Mouse (Mus musculus) intestine, embryonic 14.5 days (tissue): ENCODE data around the gene Tk2. TPM values are rescaled to one million over a fixed set of nuclear protein-coding genes. Genes with fewer than 3 reads are reported as not detected.
"Not testable (repeated sequence)": the region's sequence is repeated elsewhere in the genome, so short reads cannot be mapped to it uniquely, and the experiment has no call there.

Source experiments
- ATAC-seq: fragments of 200-750 bp; cut with Nextera tagmentation; replicated peaks from 2 replicates; pipeline ENCODE4 v1.8.0; 2017; ENCODE audit warnings: low read depth, moderate number of reproducible peaks, moderate TSS enrichment, moderate library complexity; ENCODE audit not compliant: low FRiP score, low TSS enrichment
- DNase-seq: peaks from one replicate; pipeline ENCODE4 v3.0.0-alpha.2; 2018; ENCODE audit warnings: low spot score
- H3K27ac ChIP-seq: fragments of 300-500 bp; sonication (generic); 2 replicates; pipeline ENCODE4 v1.5.1; 2014; ENCODE audit warnings: low read depth, mild to moderate bottlenecking, control low read depth
- H3K27me3 ChIP-seq: fragments of 300-500 bp; sonication (generic); replicated peaks from 2 replicates; pipeline ENCODE4 v1.6.1; 2014; ENCODE audit warnings: low read length, control low read depth; ENCODE audit not compliant: control insufficient read depth, insufficient read depth
- H3K36me3 ChIP-seq: fragments of 300-500 bp; sonication (generic); 2 replicates; pipeline ENCODE4 v1.6.1; 2014; ENCODE audit warnings: low read length, control low read depth; ENCODE audit not compliant: control insufficient read depth, insufficient read depth
- H3K4me1 ChIP-seq: fragments of 300-500 bp; sonication (generic); replicated peaks from 2 replicates; pipeline ENCODE4 v1.6.1; 2014; ENCODE audit warnings: low read length, control low read depth, mixed read lengths; ENCODE audit not compliant: control insufficient read depth, insufficient read depth
- H3K4me2 ChIP-seq: fragments of 300-500 bp; sonication (generic); 2 replicates; pipeline ENCODE4 v1.6.1; 2014; ENCODE audit warnings: low read length
- H3K4me3 ChIP-seq: fragments of 300-500 bp; sonication (generic); 2 replicates; pipeline ENCODE4 v1.5.1; 2014; ENCODE audit warnings: low read depth, low read length, control low read depth, mixed read lengths
- H3K9ac ChIP-seq: fragments of 300-500 bp; sonication (generic); 2 replicates; pipeline ENCODE4 v1.6.1; 2014; ENCODE audit warnings: mild to moderate bottlenecking, low read length
- H3K9me3 ChIP-seq: fragments of 300-500 bp; sonication (generic); 2 replicates; pipeline ENCODE4 v1.6.1; 2016; ENCODE audit warnings: low read length, control low read depth; ENCODE audit not compliant: control insufficient read depth
- WGBS: fragments of 180-500 bp; shearing (Covaris S2); extraction: QIAGEN DNeasy Blood & Tissue Kit; methylation state at CpG from one replicate; pipeline ENCODE4 v1.1.7; 2014; 5-methylcytosine and 5-hydroxymethylcytosine counted together
- polyA plus RNA-seq: library from polyadenylated mRNA; unstranded; fragments of >200 nt; fragmentation: Nextera tagmentation; extraction: Ambion mirVana; gene quantifications from 2 replicates; pipeline ENCODE4 v1.2.1, GENCODE M21; 2014

The Tk2 gene
- polyA plus RNA-seq = 15.3 and 17.8 TPM in 2 replicates

- under 1% methylated on average over 23 of the region's 28 CpGs for WGBS
- Histone ChIP-seq H3K4me1 (peaks cover 21% of the 10 kb centered on the region), H3K27ac (no peak within 1 kb of the TSS)
Observed at GRCm38 (mm10) chr8:104248276-104248675, at the start of gene Tk2. Gene Tk2, minus strand, starts transcription at chr8:104248558.

DNA sequence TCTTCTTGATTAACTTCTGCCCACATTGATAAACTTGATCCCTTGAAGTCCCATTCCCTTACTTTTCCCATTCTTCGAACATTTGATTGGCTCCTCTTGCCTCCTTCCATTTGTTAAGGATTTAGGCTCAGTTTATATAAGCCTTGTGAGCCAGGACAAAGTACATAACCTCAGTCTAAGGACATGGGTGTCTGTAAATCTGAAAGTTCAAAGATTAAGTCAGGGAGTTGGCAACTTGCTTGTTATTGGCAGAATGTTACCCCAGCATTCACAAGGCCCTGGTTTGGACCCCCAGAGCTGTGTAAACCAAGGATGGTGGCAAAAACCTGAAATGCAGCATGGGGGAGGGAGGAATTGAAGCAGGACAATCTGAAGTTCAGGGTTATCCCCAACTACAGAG is 46.0 kb upstream of the Tk2 start:
- no peaks in the 10 kb centered on the region for H3K27me3 ChIP-seq
- no peak overlapping the region for H3K9ac ChIP-seq
- no peak overlapping the region for H3K27ac ChIP-seq
- WGBS = 94% methylated on average over 1 of the region's 1 CpGs
- no peak overlapping the region for H3K4me2 ChIP-seq
- H3K4me1 ChIP-seq = no peaks in the 10 kb centered on the region
- ATAC-seq (no peak), DNase-seq (no peak)
- no peak overlapping the region for H3K4me3 ChIP-seq
- no peaks in the 10 kb centered on the region for H3K36me3 ChIP-seq
- no peaks in the 10 kb centered on the region for H3K9me3 ChIP-seq

More at GRCm38 (mm10) chr8:104248276-104248675, at the start of gene Tk2:
- H3K4me2 ChIP-seq = peak within 1 kb of the TSS; percentile 82
- peak within 1 kb of the TSS; percentile 85 for H3K4me3 ChIP-seq
- H3K27me3 ChIP-seq = no peaks in the 10 kb centered on the region
- no peaks in the 10 kb centered on the region for H3K9me3 ChIP-seq
- DNase-seq = peak; percentile 85
- peak; percentile 80 for ATAC-seq
- peaks cover 11% of the 10 kb centered on the region; the same call in 1 of the 2 replicates for H3K36me3 ChIP-seq
- H3K9ac ChIP-seq = peak within 1 kb of the TSS; percentile 73

GRCm38 (mm10) chr8:104293081-104293480 is 44.7 kb upstream of the Tk2 start, which contains the start of gene Cmtm2a:
Gene Cmtm2a, minus strand, starts transcription at chr8:104293181.
- not testable (repeated sequence) for ATAC-seq

DNA sequence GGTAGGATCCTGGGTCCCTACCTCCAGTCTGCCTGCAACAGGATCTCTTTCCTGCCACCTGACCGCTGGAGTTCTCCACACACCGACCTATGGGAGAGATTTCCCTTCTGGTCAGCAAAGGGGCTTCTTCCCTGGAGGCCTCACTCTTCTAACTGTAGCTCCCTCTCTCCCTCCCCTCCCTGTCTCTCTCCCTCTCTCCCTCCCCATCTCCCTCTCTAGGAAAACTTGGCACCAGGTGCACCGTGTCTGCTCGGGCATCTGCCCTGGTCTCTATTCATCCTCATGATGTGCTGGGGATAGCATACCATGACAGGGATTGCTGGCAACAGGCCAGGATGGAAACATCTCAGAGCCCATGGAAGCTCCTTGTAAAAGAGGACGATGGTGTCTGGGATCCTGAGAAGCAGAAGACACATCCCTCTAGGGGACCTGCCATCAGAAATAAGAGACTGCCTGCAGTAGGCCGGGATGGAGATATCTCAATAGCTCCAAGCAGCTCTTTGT is 20.6 kb upstream of the Tk2 start:
- 86% methylated on average over 6 of the region's 6 CpGs for WGBS
- Histone ChIP-seq H3K27ac (no peak overlapping the region), H3K9ac (no peak overlapping the region), H3K36me3 (peaks cover 5% of the 10 kb centered on the region; the same call in 1 of the 2 replicates), H3K4me1 (no peaks in the 10 kb centered on the region), H3K27me3 (no peaks in the 10 kb centered on the region), H3K9me3 (no peaks in the 10 kb centered on the region), H3K4me3 (no peak overlapping the region), H3K4me2 (no peak overlapping the region)
- ATAC-seq = no peak
- no peak for DNase-seq

More at GRCm38 (mm10) chr8:104293081-104293480, 44.7 kb upstream of the Tk2 start, which contains the start of gene Cmtm2a:
- H3K9ac ChIP-seq, H3K36me3 ChIP-seq, H3K4me2 ChIP-seq, H3K27ac ChIP-seq, H3K9me3 ChIP-seq, H3K4me1 ChIP-seq, DNase-seq, H3K4me3 ChIP-seq, H3K27me3 ChIP-seq: not testable (repeated sequence)
- 87% methylated on average over 11 of the region's 12 CpGs for WGBS

GRCm38 (mm10) chr8:104268368-104268767 is 20.0 kb upstream of the Tk2 start:
- Histone ChIP-seq H3K9me3 (no peaks in the 10 kb centered on the region), H3K4me1 (no peaks in the 10 kb centered on the region), H3K27me3 (no peaks in the 10 kb centered on the region), H3K4me2 (no peak overlapping the region), H3K27ac (no peak overlapping the region), H3K9ac (no peak overlapping the region), H3K36me3 (peaks cover 10% of the 10 kb centered on the region; the same call in 1 of the 2 replicates), H3K4me3 (no peak overlapping the region)
- ATAC-seq = no peak
- no peak for DNase-seq

- H3K36me3 ChIP-seq = peaks cover 23% of the 10 kb centered on the region
- not testable (repeated sequence) for H3K4me2 ChIP-seq, H3K9ac ChIP-seq, H3K27ac ChIP-seq, H3K9me3 ChIP-seq, H3K4me1 ChIP-seq, H3K27me3 ChIP-seq, H3K4me3 ChIP-seq, DNase-seq, ATAC-seq
- 94% methylated on average over 22 of the region's 22 CpGs for WGBS
Observed at GRCm38 (mm10) chr8:104264271-104264935, 16.0 kb upstream of the Tk2 start.

GRCm38 (mm10) chr8:104261802-104262201 is 13.4 kb upstream of the Tk2 start:
- 93% methylated on average over 5 of the region's 5 CpGs for WGBS
- H3K36me3 ChIP-seq = peaks cover 45% of the 10 kb centered on the region

DNA sequence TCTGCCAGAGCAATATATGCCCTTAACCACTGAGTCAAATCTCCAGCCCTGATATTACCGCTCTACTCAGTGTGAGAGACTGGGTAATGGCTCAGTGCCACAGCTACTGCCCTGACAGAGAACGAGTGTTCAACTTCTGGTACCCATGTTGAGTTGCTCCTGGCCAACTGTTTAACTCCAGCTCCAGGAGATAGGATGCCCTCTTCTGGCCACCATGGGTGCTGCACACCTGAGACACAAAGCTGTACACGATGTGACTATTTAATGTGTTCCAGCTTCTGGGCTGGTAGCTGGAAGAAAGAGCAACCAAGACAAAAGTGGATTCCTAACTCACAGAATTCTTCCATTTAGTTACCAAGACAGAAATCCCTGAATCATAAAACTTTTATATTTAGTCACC is 4.7 kb upstream of the Tk2 start:
- no peak for ATAC-seq
- DNase-seq = no peak
- WGBS = 91% methylated on average over 3 of the region's 3 CpGs

More at GRCm38 (mm10) chr8:104261802-104262201, 13.4 kb upstream of the Tk2 start:
- not testable (repeated sequence) for H3K4me1 ChIP-seq, H3K27me3 ChIP-seq, ATAC-seq, H3K9me3 ChIP-seq, DNase-seq, H3K9ac ChIP-seq, H3K4me2 ChIP-seq, H3K27ac ChIP-seq, H3K4me3 ChIP-seq

More for the DNA sequence above, 4.7 kb upstream of the Tk2 start:
- Histone ChIP-seq H3K4me1 (peaks cover 11% of the 10 kb centered on the region; the same call in 1 of the 2 replicates), H3K4me2 (no peak overlapping the region), H3K9ac (no peak overlapping the region), H3K4me3 (no peak overlapping the region), H3K27ac (no peak overlapping the region), H3K27me3 (no peaks in the 10 kb centered on the region), H3K9me3 (0 out of 2 replicates have a peak, but pooled peaks cover under 1% of the 10 kb centered on the region), H3K36me3 (peaks cover 8% of the 10 kb centered on the region)
